Mouse (Mus musculus) layer of hippocampus, adult 2 months (tissue): ENCODE measurements around the gene Aspscr1. TPM values are rescaled to one million over a fixed set of nuclear protein-coding genes. Genes with fewer than 3 reads are reported as not detected.

Experiments
- DNase-seq, 2 experiments: peaks; one replicate each; pipeline ENCODE4 v3.0.0; 2022; ENCODE audit warnings: low spot score in 2 of 2
- H3K27ac ChIP-seq: fragments of 200-600 bp; 2 replicates; pipeline ENCODE4 v1.8.1; 2022
- H3K4me3 ChIP-seq: fragments of 200-600 bp; 2 replicates; pipeline ENCODE4 v1.8.1; 2022; ENCODE audit warnings: mild to moderate bottlenecking
- CTCF ChIP-seq: fragments of 200-600 bp; conservative IDR thresholded peaks from 2 replicates; pipeline ENCODE4 v1.8.1; 2022; ENCODE audit warnings: antibody characterized with exemption, mild to moderate bottlenecking, moderate library complexity
- total RNA-seq, 2 experiments: library from RNA; stranded (reverse); gene quantifications; 2 replicates each; pipeline ENCODE4 v1.2.3; 2021

The Aspscr1 gene
- total RNA-seq, 2 experiments from 2014 or later, result 50.7 to 53.2 TPM

DNA sequence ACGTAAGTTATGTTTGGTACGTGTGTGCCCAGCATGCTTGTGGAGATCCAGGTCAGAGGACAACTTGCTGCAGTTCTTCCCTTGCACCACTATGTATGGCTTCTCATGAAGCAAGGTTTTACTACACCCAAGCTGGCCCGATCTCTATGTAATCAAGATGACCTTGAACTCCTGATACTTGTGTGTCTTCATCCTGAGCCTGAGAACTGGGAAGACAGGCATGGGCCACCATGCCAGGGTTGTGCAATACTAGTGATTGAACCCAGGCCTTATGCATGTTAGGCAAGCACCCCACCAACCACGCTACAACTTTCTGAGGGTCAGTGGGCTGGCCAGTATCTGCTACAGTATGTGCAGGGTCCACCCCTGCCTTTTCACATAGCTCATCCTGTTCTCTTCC lies 4.2 kb downstream of the Aspscr1 start:
- no peak for TF ChIP-seq CTCF
- DNase-seq, result no peak
- H3K27ac ChIP-seq, result no peak overlapping the region
- H3K4me3 ChIP-seq, result no peak overlapping the region

DNA sequence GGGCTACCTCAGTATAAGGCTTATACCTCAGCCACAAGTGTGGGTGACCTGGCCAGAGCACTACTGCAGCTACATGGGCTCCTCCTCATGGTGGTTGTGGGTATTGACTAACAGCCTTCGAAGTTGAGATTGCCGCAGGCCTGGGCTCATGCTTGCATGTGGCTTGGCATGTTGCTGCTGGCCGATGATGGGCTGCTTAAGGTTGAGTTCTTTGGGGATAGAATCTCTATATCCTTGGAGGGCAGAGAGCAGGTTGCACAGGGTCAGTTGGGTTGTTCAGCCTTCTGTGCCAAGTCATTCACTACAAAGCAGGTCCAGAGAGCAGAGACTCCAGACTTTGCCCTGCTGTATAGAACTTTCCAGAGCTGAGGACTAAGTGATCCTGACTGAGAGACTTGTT lies 7.1 kb downstream of the Aspscr1 start:
- no peak for DNase-seq
- Histone ChIP-seq H3K4me3 (no peak overlapping the region), H3K27ac (no peak overlapping the region)
- peak; percentile 69 for TF ChIP-seq CTCF

DNA sequence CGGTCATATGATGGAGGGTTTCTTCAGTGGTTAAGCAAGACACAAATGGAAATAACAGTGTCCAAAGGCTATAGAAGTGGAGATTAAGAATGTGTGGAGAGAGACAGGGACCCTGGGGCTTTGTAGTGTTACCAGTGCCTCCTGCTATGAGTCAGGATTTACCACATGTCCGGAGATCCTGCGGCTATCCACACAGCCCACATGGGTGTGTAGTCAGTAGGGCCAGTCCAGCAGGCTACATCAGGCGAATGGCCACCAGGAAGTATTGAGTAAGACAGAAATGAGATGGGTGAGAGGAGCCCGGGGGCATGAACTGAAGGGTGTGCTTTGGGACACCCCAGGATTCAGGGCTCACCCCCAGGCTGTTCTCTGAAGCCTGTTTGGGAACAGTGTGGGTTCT lies 9.9 kb downstream of the Aspscr1 start:
- no peak overlapping the region for H3K4me3 ChIP-seq
- no peak overlapping the region for H3K27ac ChIP-seq
- no peak for DNase-seq
- no peak for TF ChIP-seq CTCF

DNA sequence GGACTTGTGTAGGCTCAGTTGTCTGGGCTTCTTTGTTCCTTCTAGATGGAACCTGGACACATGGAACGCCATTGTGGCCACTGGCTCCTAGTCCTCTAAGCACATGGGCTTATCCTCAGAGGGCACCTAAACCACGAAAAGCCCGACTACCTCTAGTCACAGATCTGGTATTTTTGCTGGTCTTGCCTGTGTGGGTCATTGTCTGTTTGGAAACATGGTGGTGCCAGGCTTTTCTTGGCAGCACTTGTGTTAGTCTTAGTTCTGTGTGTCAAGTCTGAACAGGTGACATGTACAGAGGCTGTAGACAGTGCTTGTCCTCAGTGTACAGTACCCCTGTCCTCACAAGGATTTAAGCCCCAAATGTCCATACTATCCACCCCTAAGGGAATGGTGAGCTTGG lies 10.8 kb downstream of the Aspscr1 start:
- DNase-seq, result no peak
- no peak overlapping the region for H3K4me3 ChIP-seq
- no peak overlapping the region for H3K27ac ChIP-seq
- TF ChIP-seq CTCF, result no peak

DNA sequence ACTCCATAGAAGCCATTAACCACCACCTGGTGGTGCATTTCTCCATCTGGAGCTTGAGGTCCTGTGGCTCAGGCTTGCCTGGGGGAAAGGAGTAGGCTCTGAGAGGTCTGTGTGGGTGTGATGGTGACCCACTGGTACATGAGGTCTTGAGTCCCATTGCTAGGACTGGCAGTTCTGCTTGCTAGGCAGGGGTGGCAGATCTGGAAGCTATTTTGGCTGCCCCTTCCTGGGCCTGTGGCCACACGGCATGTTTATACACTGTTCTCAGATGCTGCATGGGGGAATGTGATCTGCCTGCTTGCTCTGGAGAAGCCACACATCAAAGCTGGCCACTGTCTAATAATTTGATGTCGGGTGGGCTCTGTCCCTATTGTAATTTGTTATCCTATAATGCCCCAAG lies 11.3 kb downstream of the Aspscr1 start:
- Histone ChIP-seq H3K4me3 (no peak overlapping the region), H3K27ac (no peak overlapping the region)
- no peak for DNase-seq
- TF ChIP-seq CTCF, result peak; percentile 25; the same call in 1 of the 2 replicates

DNA sequence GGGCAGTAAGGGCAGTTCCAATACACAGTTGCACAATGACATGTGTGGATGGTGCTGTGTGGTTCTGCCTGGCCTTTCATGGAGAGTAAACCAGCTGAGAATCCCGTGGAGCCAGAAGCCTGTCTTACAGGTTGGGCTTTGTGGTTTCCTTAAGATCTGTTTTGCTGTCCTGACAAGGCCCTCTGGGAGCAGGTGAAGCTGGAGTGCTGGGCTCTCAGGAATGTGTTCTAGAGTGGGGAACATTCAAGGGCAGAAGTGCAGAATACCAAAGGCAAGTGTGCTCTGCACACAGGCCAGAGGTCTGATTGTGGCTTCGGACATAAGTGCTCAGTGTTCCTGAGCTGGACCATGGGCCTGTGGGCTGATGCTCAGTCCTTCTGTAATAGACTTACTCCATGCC lies 11.9 kb downstream of the Aspscr1 start:
- Histone ChIP-seq H3K27ac (no peak overlapping the region), H3K4me3 (no peak overlapping the region)
- no peak for DNase-seq
- TF ChIP-seq CTCF, result no peak

DNA sequence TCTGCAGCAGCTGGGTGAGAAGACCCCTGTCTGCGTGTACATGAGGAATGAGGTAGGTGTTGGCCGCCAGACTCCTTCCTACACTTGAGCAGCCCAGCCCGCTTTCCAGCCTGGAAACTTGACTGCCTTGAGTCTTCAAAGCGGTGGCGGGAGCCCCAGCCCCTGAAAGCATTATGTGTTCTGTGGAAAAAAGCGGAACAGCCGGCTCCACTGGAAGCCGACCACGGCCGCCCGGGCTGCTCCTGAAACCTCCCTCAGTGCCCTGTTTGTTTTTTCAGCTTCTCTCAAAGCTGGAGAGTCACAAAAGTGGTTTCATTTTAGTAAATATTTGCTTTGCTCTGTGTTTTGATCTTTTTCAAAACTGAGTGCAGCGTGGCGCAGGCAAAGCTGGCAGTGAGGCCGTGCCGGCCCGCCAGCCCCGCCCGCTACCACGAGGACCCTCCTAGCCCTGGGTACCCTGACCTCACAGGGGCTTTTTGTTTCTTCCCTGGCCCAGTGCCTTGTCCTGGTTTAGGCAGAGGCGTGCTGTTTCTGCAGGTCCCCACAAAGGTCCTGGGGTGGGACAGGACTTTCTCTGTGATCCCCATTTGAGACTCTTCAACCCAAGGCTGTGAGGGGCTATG lies 14.0 kb downstream of the Aspscr1 start:
- Histone ChIP-seq H3K27ac (peak overlapping the region; percentile 74), H3K4me3 (no peak overlapping the region)
- no peak for DNase-seq
- no peak for TF ChIP-seq CTCF

DNA sequence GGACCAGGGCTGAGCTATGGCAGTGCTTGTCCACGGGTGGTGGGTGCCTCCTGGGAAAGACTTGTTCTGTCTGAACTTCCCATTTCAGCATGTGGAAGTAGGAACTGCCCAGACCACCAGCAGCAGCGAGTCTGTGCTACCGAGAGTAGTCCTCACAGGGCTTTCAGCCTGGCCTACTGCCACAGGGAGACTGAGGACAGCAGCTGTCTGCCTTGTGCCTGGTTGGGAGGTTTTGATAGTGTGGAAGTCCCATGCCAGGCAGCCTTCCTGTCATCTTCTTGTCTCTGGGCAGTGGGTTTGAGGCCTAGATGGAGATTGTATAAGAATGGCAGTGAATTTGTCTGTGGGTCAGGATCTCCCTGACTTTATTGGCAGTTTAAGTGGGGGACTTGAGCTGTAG lies 16.6 kb downstream of the Aspscr1 start:
- DNase-seq, result no peak
- no peak for TF ChIP-seq CTCF
- Histone ChIP-seq H3K27ac (no peak overlapping the region), H3K4me3 (no peak overlapping the region)

DNA sequence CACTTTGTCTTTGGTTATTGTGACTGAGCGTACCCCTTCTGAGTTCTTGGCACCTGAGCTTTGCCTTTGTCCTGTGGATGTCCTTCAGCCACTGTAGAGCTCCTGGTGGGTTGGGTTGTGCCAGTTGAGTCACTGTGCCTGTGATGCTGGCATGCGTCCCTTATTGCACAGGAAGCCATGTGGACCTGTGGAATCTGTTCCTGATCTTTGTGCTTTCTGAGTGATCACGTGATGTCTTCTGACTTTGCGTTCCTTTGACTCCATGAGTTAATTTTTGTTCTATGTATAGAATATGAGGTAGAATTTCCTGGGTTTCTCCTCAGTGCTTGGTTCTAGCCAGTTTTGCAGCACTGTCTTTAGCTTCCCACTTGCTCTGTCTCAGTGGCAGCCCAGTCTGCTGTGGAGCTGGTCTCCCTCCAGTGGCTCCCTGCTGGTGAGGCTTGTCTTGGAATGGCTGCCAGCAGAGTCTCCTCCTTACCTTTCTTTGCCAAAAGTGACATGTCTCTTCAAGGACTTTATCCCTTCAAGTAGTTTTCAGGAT lies 19.8 kb downstream of the Aspscr1 start:
- peak overlapping the region; percentile 64 for H3K27ac ChIP-seq
- peak; percentile 42 for TF ChIP-seq CTCF
- H3K4me3 ChIP-seq, result no peak overlapping the region
- DNase-seq, result no peak

DNA sequence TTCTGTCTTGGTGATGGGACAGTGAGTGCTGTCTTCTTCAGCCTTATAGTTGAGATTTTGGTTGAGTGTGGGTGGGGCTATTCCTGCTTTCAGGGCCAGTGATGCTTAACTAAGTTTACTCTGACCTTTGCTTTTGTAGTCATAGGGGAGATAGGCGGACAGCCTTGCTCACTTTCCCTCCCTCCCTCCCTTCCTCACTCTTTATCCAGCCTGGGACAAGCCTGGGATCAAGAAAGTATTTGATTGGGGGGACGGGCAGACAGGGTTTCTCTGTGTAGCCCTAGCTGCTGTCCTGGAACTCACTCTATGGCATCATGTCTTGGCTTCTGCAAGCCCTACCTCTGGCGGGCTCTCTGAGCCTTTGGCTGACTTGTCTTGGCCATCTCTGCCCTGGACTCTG lies 20.7 kb downstream of the Aspscr1 start:
- H3K4me3 ChIP-seq, result no peak overlapping the region
- DNase-seq, result no peak
- no peak for TF ChIP-seq CTCF
- H3K27ac ChIP-seq, result 0 out of 2 replicates have a peak overlapping the region, but pooled peaks have one; percentile 64

DNA sequence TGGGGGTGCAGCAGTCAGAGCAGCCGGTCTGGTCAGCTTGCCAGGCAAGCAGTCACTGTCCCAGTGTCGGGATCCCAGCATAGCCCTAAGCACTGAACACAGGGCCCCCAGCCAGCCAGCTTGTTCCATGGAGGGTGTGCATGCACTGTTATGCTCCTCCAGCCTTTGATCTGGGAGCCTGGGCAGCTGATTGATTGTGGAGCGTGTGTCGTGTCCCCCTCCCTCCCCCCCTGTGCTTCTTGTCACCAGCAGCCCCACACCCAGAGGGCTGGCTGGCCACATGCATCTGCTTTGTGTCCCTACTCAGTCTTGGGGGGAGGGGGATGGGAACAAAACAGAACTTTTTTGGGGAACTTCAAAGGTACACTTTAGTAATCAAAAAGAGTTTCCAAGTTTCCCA lies 22.4 kb downstream of the Aspscr1 start:
- no peak overlapping the region for H3K4me3 ChIP-seq
- no peak for DNase-seq
- no peak for TF ChIP-seq CTCF
- H3K27ac ChIP-seq, result peak overlapping the region; percentile 61; the same call in 1 of the 2 replicates

DNA sequence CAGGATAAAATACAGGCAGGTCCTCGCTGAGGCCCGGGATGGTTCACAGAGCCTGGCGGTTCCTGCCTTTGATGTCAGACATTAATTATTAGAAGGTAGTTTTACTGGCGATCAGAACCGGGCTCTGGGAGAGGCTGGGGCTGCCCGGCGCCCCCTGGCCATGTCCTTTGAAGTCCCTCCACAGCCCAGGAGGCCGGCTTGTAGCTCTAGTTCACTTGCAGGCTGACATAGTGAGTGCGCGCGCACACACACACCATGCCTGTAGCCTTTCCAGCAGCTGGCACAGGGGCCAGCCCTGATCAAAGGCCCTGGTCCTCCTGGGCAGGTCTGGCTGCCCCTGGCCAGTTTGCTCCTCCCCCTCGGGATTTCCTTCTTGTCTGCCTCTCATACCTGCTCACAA lies 22.9 kb downstream of the Aspscr1 start:
- no peak for TF ChIP-seq CTCF
- no peak for DNase-seq
- peak overlapping the region; percentile 55; the same call in 1 of the 2 replicates for H3K27ac ChIP-seq
- no peak overlapping the region for H3K4me3 ChIP-seq

DNA sequence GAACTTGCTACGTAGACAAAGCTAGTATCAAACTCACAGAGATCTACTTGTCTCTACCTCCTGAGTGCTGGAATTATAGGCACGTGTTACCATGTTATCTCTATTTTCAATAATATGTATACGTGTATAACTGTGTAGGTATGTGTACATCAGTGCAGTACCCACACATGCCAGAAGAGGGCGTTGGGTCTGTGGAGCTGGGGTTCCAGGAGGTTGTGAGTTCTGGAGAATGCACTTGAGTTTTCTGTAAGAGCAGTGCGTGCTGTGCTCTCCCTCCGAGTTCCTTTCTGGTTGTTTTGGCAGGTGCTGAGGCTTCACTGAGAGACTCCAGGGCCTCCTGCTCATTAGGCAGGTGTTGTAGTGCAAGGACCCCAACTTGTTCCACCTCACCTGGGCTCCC lies 23.8 kb downstream of the Aspscr1 start:
- Histone ChIP-seq H3K27ac (0 out of 2 replicates have a peak overlapping the region, but pooled peaks have one; percentile 55), H3K4me3 (no peak overlapping the region)
- peak; percentile 68 for TF ChIP-seq CTCF
- DNase-seq, result no peak

DNA sequence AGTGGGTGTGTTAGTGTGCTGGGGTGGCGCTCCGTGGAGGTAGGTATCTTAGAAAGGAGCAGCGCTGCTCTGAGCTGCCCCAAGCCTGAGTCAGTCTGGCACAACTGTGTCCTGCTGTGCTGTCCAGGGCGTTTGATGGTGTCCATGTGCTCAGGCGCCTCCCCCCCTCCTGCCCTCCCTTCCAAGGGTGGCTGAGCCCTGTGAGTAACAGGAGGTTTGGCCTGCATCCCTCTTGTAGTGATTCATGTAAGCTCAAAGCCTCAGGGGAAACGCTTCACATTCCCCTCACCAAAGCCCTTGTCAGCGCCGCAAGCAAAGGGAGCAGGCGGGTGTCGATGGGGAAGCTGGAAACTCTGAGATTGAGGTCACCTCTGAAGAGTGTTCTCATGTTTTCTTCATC lies 25.0 kb downstream of the Aspscr1 start:
- no peak for DNase-seq

More for the DNA sequence above, 25.0 kb downstream of the Aspscr1 start:
- Histone ChIP-seq H3K4me3 (no peak overlapping the region), H3K27ac (peak overlapping the region; percentile 53; the same call in 1 of the 2 replicates)
- no peak for TF ChIP-seq CTCF
